Mouse (Mus musculus): ENCODE data around the gene Fam120b.
A peak's percentile ranks its signal among the peaks of the same experiment; 100 is the strongest.

Fam120b gene

GRCm38 (mm10) chr17:15395997-15396675 lies at the start of gene Fam120b:
Fam120b (plus strand) TSS chr17:15396202.
- peak; percentile 66 for DNase-seq (ENCODE audit: low spot score)

- DNase-seq (ENCODE audit: low spot score) = no peak
Measured at GRCm38 (mm10) chr17:15350152-15350551, 45.9 kb upstream of the Fam120b start.

- DNase-seq (ENCODE audit: low spot score) = no peak
Measured at GRCm38 (mm10) chr17:15352869-15353610, 43.0 kb upstream of the Fam120b start.

GRCm38 (mm10) chr17:15354006-15354405 lies 42.0 kb upstream of the Fam120b start:
- no peak for DNase-seq (ENCODE audit: low spot score)

GRCm38 (mm10) chr17:15355072-15355471 lies 40.9 kb upstream of the Fam120b start:
- DNase-seq (ENCODE audit: low spot score) = no peak

GRCm38 (mm10) chr17:15356526-15356925 lies 39.5 kb upstream of the Fam120b start:
- DNase-seq (ENCODE audit: low spot score) = no peak

- no peak for DNase-seq (ENCODE audit: low spot score)
Measured at GRCm38 (mm10) chr17:15357071-15357470, 38.9 kb upstream of the Fam120b start.

GRCm38 (mm10) chr17:15363656-15364055 lies 32.3 kb upstream of the Fam120b start:
- no peak for DNase-seq (ENCODE audit: low spot score)

- DNase-seq (ENCODE audit: low spot score) = no peak
Measured at GRCm38 (mm10) chr17:15365650-15366049, 30.4 kb upstream of the Fam120b start.

GRCm38 (mm10) chr17:15370401-15370800 lies 25.6 kb upstream of the Fam120b start:
- no peak for DNase-seq (ENCODE audit: low spot score)

- DNase-seq (ENCODE audit: low spot score) = no peak
Measured at GRCm38 (mm10) chr17:15371967-15372835, 23.8 kb upstream of the Fam120b start.

- DNase-seq (ENCODE audit: low spot score) = no peak
Measured at GRCm38 (mm10) chr17:15372931-15373652, 22.9 kb upstream of the Fam120b start.

GRCm38 (mm10) chr17:15374321-15375141 lies 21.5 kb upstream of the Fam120b start:
- DNase-seq (ENCODE audit: low spot score) = no peak

GRCm38 (mm10) chr17:15375224-15375623 lies 20.8 kb upstream of the Fam120b start:
- no peak for DNase-seq (ENCODE audit: low spot score)

- DNase-seq (ENCODE audit: low spot score) = no peak
Measured at GRCm38 (mm10) chr17:15375701-15376493, 20.1 kb upstream of the Fam120b start.

- no peak for DNase-seq (ENCODE audit: low spot score)
Measured at GRCm38 (mm10) chr17:15376494-15377181, 19.4 kb upstream of the Fam120b start, which contains the start of gene Dll1. Dll1 (minus strand) TSS chr17:15376872.

- no peak for DNase-seq (ENCODE audit: low spot score)
Measured at GRCm38 (mm10) chr17:15377901-15378300, 18.1 kb upstream of the Fam120b start.

- DNase-seq (ENCODE audit: low spot score) = no peak
Measured at GRCm38 (mm10) chr17:15378413-15379109, 17.4 kb upstream of the Fam120b start.
